Mouse (Mus musculus): Measurements from ENCODE around the gene Acox2.
"Not testable (repeated sequence)": the region's sequence is repeated elsewhere in the genome, so short reads cannot be mapped to it uniquely, and the experiment has no call there.

Acox2 gene

GRCm38 (mm10) chr14:8259166-8259565, at the start of gene Acox2:
TSS of gene Acox2 (minus strand) at chr14:8259353.
- no peak for DNase-seq (ENCODE audit: low spot score)

DNA sequence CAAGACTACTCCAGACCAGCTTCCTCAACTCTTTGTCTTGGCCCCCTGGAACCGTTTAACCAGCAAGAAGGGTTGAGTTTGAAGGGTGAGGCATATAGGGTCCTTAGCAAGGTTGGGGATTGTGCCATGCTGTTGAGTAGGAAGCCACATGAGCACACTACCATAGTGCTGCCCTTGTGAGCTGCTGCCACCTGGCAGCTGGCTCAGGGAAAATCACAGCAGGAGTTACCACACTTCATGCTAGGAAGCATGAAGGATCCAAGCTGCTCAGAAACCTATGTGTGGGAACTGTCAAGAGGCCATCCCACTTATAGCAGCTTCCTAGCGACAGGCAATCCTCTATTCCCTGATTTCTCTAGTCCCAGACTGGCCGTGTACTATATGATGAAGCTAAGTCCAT, 49.5 kb upstream of the Acox2 start:
- no peak for DNase-seq (ENCODE audit: low spot score)

GRCm38 (mm10) chr14:8306884-8307283, 47.7 kb upstream of the Acox2 start:
- DNase-seq (ENCODE audit: low spot score), result no peak

- DNase-seq (ENCODE audit: low spot score), result no peak
Measured at GRCm38 (mm10) chr14:8305014-8305413, 45.9 kb upstream of the Acox2 start.

DNA sequence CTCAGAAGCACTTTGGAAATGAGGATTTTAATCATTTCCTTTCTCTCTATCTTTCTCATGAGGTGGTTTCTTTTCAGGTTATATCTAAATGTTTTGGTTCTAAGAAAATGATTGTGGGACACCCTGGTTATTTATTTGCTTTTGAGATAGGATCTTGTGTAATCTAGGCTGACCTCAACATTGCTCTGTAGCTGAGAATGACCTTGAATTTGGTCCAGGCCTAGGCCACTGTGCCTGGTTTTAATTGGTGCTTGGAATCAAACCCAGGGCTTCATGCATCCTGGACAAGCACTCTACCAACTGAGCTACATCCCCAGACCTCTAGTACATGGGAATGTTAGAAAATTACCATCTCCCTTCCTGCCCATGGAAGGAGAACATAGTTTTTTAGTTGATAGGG, 44.9 kb upstream of the Acox2 start:
- no peak for DNase-seq (ENCODE audit: low spot score)

GRCm38 (mm10) chr14:8302687-8303086, 43.5 kb upstream of the Acox2 start:
- no peak for DNase-seq (ENCODE audit: low spot score)

GRCm38 (mm10) chr14:8300281-8300680, 41.1 kb upstream of the Acox2 start:
- no peak for DNase-seq (ENCODE audit: low spot score)

DNA sequence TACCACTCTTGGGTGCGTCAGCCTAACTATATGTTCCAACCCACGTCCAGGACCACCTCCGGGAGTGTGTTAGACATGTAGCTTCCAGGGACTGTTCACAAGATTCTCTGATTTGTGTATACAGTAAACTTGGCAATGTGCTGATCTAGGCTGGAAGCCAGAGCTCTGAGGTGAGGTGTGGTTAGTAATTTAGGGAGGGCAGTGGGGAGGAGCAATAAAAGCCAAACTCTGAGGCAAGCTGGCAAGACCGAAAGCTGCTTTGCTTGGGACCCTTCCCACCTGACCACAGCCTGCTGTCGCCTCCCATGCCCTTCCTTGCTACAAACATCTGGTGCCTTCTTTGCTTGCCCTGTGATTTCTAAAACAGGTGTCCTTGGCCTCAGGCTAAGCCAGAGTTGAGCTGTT, 38.7 kb upstream of the Acox2 start:
- DNase-seq (ENCODE audit: low spot score), result no peak

- no peak for DNase-seq (ENCODE audit: low spot score)
Measured at GRCm38 (mm10) chr14:8294257-8294656, 35.1 kb upstream of the Acox2 start.

DNA sequence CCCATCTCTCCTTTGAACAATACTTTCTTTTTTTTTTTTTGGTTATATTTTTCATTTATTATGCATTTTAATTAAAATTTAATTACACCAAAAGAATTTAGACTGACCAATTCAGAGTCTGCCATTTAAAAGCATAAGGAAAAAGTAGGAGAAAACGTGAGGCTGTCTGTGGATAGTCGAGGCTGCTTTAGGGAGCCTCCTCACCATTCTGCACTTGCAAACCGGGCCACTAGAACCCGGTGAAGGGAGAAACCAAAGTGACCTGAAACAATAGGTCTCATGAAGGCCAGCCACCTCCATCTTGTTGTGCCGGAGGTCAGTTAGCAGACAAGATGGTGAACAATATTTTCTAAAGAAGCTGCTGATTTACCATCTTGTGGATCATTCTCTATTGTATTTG, 27.4 kb upstream of the Acox2 start:
- peak; percentile 29 for DNase-seq (ENCODE audit: low spot score)

DNA sequence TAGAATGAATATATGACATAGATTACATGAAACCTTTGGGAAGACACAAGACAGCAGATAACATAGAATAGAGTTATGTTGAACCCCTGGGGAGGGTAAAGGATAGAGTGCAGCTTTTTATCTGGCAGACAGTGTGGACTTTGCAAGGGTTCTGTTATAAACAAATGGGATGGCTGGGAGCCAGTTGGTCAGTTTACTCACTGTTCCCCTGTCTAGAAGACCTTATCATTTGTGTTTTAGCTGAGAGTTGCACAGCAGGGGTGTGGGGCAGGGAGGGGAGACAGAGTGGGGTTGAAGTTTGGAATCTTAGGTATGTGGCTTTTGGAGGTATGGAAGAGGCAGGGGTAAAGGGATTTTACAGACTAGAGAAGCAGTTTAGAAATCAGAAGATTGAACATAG, 24.6 kb upstream of the Acox2 start:
- no peak for DNase-seq (ENCODE audit: low spot score)

DNA sequence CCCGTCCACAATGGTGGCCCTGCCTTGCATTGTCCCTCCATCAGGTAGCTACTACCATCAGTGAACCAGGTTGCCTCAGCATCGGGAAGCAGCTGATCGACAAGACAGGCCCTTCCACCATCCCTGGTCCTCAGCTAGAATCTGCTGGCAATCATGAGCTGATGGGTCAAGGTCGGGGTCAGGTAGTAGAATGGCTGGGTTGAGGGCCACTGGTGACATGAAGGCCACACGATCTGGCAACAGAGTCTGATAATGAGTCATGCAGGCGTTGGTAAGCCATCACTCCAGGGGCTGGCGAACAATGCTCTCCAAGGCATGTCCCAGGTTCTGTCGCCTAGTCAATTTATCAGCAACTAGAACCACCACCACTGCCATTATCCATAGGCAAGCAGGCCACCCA, 12.1 kb upstream of the Acox2 start:
- not testable (repeated sequence) for DNase-seq (ENCODE audit: low spot score)

DNA sequence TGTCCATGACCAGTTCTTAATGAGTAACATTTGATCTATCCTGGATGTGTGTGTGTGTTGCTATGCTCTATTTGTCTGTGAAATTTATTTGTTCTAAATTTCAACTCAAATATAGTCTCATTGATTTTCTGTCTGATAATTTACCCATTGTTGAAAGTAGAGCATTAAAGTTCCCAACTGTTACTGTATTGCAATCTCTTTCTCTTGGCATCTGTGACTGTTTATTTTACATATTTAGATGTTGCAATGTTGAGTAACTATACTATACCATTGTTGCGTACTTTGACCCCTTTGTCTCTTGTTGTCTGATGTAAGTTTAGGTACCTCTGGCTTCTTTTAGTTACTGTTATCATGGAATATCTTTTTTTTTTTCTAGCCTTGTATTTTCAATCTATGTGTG, 5.2 kb upstream of the Acox2 start:
- DNase-seq (ENCODE audit: low spot score), result no peak

DNA sequence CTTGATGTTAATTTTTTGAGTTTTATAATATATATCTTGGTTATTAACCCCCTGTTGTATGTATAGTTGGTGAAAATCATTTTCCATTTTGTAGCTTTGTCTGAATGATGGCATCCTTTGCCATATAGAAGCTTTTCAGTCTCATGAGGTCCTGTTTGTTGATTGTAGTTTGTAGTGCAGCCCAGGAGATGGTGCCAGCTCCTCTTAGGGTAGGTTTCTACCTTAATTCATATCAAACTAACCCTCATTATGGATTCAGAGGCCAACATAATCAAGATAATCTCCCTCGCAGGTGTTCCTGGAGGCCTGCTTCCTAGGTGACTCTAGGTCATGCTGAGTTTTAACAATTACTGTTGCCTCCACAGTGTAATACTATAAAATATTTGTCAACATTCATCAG, 3.1 kb upstream of the Acox2 start:
- DNase-seq (ENCODE audit: low spot score), result no peak

DNA sequence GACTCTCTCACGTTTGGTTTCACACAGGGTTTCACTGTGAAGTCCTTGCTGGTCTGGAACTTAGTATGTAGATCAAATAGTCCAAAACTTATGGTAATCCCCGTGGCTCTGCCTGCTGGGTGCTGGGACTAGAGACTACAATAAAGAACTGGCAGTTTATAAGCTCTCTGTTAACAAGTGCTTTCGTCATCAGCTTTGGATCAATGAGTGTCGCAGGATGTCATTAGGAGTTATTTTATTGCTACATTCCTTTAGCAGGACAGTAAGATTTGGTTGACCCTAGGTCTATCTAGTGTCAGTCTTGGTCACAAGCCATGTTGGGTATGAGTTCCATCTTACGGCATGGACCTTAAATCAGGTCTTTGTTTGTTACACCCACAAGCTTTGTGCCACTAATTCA, 1.1 kb upstream of the Acox2 start:
- no peak for DNase-seq (ENCODE audit: low spot score)

- DNase-seq (ENCODE audit: low spot score), result no peak
Measured at GRCm38 (mm10) chr14:8258752-8259151, 401 bp downstream of the Acox2 start.

DNA sequence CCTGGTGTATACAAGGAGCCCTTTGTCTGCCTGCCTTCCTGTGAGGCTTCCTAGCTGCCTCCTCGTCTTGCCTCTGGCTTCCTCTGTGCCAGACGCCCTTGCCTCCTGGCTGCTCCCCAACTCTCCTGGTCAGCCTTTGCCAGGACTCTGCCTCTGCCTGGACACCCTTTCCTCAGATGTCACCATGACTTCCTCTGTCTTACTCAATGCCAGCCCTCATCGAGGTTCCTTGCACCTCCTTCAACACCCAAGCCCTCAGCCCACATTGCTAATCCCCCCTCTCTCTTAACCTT, 872 bp downstream of the Acox2 start:
- no peak for DNase-seq (ENCODE audit: low spot score)

GRCm38 (mm10) chr14:8257521-8258334, 1.4 kb downstream of the Acox2 start:
- no peak for DNase-seq (ENCODE audit: low spot score)

DNA sequence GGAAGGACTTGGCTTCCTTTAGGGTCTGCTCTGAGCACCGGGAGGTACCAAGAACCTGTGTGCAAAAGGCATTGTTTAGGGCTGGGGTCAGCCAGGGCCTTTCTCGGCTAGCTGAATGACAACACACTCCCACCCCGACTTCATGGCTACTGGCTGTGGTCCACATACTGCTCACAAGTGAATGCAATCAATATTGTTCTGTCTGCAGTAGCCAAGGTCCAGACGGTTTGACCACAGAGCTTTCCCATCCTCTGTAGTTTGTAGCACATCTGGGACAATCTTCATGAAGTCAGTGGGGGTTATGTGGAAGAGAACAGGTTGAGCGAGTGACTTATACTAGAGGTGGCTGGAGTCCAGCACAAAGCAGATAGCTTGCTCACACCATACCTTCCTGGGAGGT, 2.3 kb downstream of the Acox2 start:
- no peak for DNase-seq (ENCODE audit: low spot score)

DNA sequence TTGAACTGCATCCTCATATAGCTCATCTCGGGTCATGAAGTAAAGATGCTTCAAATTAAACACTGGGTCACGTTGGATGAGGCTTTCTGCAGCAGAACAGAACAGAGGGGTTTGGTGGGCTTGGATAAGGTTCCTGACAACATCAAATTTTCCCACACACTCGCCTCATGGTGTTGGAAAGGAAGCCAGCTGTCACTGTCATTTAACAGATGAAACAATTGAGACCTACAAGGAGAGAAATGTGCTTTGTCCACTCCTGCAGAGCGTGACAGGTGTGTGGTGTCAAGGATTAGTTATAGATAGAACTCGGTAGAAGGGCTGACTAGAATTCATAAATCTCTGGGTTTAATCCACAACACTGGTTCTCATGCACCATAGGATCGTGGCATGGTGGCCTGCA, 3.1 kb downstream of the Acox2 start:
- no peak for DNase-seq (ENCODE audit: low spot score)

DNA sequence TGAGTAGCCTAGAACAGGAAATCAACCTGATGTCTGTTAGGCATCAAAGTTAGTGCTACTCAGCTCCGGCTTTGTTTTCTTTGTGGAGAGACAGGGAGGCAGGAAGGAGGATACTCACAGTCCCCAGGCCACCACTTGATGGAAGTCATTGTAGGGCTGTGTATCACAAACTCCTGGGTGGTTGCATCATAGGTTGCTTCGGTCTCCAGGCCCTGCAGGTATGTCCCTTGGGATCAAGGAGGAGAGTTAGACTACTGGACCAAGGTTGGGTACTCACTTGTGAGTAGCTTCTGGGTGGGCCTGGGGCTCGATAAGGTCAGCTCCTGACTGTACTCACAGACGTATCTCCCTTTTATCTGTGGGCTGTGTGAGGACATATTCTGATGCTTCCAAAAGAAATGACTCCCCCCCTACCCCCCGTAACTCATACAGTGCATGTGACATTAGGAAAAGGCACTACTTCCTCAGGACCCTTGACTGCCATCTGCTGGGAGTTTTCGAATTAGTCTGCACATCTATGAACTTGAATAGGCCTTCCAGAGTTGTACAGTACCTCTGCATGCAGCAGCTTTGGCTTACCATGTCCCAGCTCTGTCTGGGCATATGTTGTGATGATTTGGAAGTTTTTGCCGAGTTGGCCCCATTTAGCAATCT, 4.0 kb downstream of the Acox2 start:
- DNase-seq (ENCODE audit: low spot score), result no peak

DNA sequence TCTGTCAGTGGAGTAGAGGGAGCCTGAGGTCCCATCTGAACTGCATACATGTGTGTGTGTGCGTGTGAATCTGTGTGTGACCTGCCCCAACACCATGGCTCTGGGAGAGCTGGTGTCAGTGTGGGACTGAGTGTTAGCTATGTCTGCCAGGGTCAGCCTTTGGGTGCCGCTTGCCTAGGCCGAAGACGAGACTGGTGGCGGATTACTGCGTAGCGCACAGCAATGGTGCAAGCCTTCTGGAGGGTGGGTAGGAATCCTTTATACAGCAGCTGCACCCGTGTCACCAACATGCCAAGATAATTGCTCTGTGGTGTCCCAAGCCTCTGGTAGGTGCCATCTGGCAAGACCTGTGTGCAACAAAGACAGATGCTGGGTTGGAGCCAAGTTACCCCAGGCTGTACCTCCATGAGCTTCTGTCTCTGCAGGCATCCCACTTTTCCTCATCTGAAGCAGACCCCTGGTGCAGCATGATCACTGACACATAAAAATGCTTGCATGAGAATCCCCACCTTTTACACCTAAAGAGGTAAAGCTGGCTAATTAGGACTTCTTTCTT, 7.7 kb downstream of the Acox2 start:
- no peak for DNase-seq (ENCODE audit: low spot score)

DNA sequence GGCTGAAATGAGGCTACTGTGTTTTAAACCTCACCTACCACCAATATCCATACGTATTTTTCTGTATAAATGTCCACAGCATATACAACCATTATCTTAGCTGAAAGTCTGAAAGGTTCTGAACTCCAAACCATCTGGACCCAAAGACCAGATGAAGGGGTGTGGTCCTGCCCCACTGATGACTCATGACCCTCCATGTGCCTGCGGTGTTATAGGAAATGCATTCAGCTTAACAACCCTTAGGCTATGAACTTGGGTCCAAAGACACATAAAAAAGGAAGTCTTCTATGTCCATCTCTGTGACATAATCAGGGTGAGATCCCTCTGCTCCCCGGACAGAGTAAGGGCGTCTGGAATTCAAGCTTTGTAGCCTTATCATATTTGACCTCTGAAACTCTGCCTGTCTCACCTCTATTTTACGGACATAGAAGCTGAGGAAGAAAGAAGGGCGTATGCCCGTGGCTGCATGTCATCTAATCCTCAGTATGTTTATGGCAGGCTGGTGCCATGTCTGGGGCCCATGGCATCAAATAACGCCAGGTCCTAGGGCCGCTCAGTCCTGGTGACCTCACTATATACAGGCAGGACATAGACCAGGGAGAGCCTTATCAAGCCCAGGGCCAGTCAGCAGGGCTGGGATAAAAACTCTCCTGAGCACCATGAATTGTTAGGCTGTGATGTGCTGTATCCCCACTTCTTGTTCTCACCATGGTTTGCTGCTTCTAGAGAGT, 8.8 kb downstream of the Acox2 start:
- DNase-seq (ENCODE audit: low spot score), result no peak

Data from urinary bladder, postnatal 10 days (tissue).